Mouse (Mus musculus): ENCODE results near the gene Pigq. TPM values are rescaled to one million over a fixed set of nuclear protein-coding genes. Genes with fewer than 3 reads are reported as not detected.
A peak's percentile ranks its signal among the peaks of the same experiment; 100 is the strongest.

The Pigq gene
- polyA plus RNA-seq, 1 experiment from 2014 or later, result 58.0 TPM

DNA sequence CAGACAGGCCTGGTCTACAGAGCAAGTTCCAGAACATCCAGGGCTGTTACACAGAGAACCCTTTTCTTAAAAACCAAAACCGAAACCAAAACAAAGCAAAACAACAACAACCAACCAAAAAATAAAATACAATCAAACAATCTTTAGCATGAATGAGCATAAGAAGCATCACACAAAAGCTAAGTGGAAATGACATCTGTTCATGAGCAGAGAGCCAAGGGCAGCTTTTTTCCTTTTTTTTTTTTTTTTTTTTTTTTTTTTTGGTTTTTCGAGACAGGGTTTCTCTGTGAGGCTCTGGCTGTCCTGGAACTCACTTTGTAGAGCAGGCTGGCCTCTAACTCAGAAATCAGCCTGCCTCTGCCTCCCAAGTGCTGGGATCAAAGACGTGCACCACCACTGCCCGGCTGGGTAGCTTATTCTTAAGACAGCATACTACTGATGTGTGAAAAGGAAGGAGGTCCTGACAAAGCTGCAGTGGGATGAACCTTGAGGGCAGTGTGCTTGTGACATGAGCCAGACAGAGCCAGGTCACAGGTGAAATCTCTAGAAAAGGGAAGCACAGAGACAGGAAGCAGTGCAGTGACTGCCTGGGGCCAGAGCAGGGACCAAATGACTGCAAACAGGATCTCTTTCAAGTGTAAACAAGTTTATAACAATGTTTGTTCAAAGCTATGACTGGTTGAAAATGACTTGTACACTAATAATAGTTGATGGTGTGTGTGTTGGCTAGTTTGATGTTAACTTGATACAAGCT is 26.4 kb upstream of the Pigq start:
- Histone ChIP-seq H3K4me3 (replicated peaks) (no peak overlapping the region), H3K27ac (no peak overlapping the region), H3K27me3 (no peaks in the 10 kb centered on the region), H3K4me2 (replicated peaks) (no peak overlapping the region), H3K9me3 (no peaks in the 10 kb centered on the region), H3K36me3 (peaks cover 12% of the 10 kb centered on the region), H3K4me1 (replicated peaks) (no peaks in the 10 kb centered on the region), H3K9ac (replicated peaks) (no peak overlapping the region)
- 91% methylated on average over 4 of the region's 4 CpGs for WGBS
- no peak for ATAC-seq

DNA sequence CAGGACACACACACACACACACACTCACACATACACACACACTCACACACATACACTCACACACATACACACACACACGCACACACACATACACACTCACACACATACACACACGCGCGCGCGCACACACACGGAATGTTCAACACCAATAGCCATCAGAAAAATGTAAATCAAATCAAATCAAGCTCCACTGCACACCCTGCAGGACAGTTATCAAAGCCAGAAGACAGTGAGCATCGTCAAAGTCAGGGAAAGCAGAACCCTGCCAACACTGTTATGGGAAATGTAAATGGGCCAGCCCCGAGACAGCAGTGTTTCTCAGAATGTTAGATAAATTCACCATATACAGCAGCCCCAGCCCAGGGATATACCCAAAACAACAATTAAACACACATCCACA is 25.7 kb upstream of the Pigq start:
- H3K27ac ChIP-seq, result no peak overlapping the region
- WGBS, result 93% methylated on average over 9 of the region's 9 CpGs
- H3K4me3 ChIP-seq (replicated peaks), result no peak overlapping the region

DNA sequence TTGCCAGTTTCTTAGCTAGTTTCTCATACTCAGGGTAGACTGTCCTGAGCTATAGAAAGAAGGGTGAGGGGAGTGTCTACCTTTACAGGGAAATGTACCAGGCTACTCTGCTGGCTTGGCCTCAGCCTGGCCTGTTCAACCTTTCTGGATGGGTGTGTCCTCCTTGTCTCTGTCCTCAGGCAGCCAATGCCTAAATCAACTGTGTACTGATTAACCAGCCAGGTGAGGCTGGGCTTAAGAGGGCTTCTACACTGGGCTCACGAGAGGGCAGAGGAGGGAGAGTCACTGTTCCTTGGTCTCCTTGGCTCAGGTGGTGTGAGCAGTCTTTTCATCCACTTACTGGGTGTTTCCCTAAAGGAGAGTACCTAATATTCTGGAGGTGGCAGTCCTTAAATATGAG is 23.4 kb upstream of the Pigq start:
- Histone ChIP-seq H3K4me3 (replicated peaks) (no peak overlapping the region), H3K9me3 (no peaks in the 10 kb centered on the region), H3K9ac (replicated peaks) (no peak overlapping the region), H3K4me2 (replicated peaks) (no peak overlapping the region), H3K27ac (no peak overlapping the region), H3K27me3 (no peaks in the 10 kb centered on the region), H3K36me3 (peaks cover 32% of the 10 kb centered on the region), H3K4me1 (replicated peaks) (no peaks in the 10 kb centered on the region)
- 71% methylated on average over 1 of the region's 1 CpGs for WGBS
- no peak for ATAC-seq

More for the DNA sequence above, 25.7 kb upstream of the Pigq start:
- ATAC-seq, result no peak
- Histone ChIP-seq H3K4me1 (replicated peaks) (no peaks in the 10 kb centered on the region), H3K27me3 (no peaks in the 10 kb centered on the region), H3K4me2 (replicated peaks) (no peak overlapping the region), H3K9me3 (no peaks in the 10 kb centered on the region), H3K36me3 (peaks cover 12% of the 10 kb centered on the region), H3K9ac (replicated peaks) (no peak overlapping the region)

GRCm38 (mm10) chr17:25967652-25968051 is 22.9 kb upstream of the Pigq start:
- H3K36me3 ChIP-seq, result peaks cover 32% of the 10 kb centered on the region
- 86% methylated on average over 3 of the region's 3 CpGs for WGBS
- no peak for ATAC-seq
- H3K4me3 ChIP-seq (replicated peaks), result no peak overlapping the region
- no peak overlapping the region for H3K27ac ChIP-seq
- no peak overlapping the region for H3K9ac ChIP-seq (replicated peaks)
- no peak overlapping the region for H3K4me2 ChIP-seq (replicated peaks)
- no peaks in the 10 kb centered on the region for H3K9me3 ChIP-seq
- H3K4me1 ChIP-seq (replicated peaks), result no peaks in the 10 kb centered on the region
- H3K27me3 ChIP-seq, result no peaks in the 10 kb centered on the region

- Histone ChIP-seq H3K4me2 (replicated peaks) (no peak overlapping the region), H3K27ac (no peak overlapping the region), H3K9ac (replicated peaks) (no peak overlapping the region), H3K9me3 (no peaks in the 10 kb centered on the region), H3K4me3 (replicated peaks) (no peak overlapping the region), H3K4me1 (replicated peaks) (no peaks in the 10 kb centered on the region), H3K36me3 (peaks cover 59% of the 10 kb centered on the region), H3K27me3 (no peaks in the 10 kb centered on the region)
- WGBS, result 85% methylated on average over 7 of the region's 7 CpGs
- no peak for ATAC-seq
Observed at GRCm38 (mm10) chr17:25964271-25964670, 19.5 kb upstream of the Pigq start.

GRCm38 (mm10) chr17:25962413-25962905 is 17.7 kb upstream of the Pigq start:
- no peak overlapping the region for H3K4me3 ChIP-seq (replicated peaks)
- WGBS, result 95% methylated on average over 7 of the region's 7 CpGs

GRCm38 (mm10) chr17:25961566-25961965 is 16.8 kb upstream of the Pigq start:
- Histone ChIP-seq H3K36me3 (peaks cover 73% of the 10 kb centered on the region), H3K27ac (no peak overlapping the region), H3K27me3 (no peaks in the 10 kb centered on the region), H3K4me1 (replicated peaks) (0 out of 2 replicates have a peak, but pooled peaks cover 7% of the 10 kb centered on the region), H3K4me2 (replicated peaks) (no peak overlapping the region), H3K9me3 (no peaks in the 10 kb centered on the region), H3K4me3 (replicated peaks) (no peak overlapping the region), H3K9ac (replicated peaks) (no peak overlapping the region)
- ATAC-seq, result no peak
- 98% methylated on average over 5 of the region's 5 CpGs for WGBS

More at GRCm38 (mm10) chr17:25962413-25962905, 17.7 kb upstream of the Pigq start:
- H3K4me2 ChIP-seq (replicated peaks), result no peak overlapping the region
- 0 out of 2 replicates have a peak, but pooled peaks cover 1% of the 10 kb centered on the region for H3K4me1 ChIP-seq (replicated peaks)
- no peak for ATAC-seq
- H3K27me3 ChIP-seq, result no peaks in the 10 kb centered on the region
- H3K9me3 ChIP-seq, result no peaks in the 10 kb centered on the region
- H3K36me3 ChIP-seq, result peaks cover 73% of the 10 kb centered on the region
- no peak overlapping the region for H3K9ac ChIP-seq (replicated peaks)
- H3K27ac ChIP-seq, result no peak overlapping the region

DNA sequence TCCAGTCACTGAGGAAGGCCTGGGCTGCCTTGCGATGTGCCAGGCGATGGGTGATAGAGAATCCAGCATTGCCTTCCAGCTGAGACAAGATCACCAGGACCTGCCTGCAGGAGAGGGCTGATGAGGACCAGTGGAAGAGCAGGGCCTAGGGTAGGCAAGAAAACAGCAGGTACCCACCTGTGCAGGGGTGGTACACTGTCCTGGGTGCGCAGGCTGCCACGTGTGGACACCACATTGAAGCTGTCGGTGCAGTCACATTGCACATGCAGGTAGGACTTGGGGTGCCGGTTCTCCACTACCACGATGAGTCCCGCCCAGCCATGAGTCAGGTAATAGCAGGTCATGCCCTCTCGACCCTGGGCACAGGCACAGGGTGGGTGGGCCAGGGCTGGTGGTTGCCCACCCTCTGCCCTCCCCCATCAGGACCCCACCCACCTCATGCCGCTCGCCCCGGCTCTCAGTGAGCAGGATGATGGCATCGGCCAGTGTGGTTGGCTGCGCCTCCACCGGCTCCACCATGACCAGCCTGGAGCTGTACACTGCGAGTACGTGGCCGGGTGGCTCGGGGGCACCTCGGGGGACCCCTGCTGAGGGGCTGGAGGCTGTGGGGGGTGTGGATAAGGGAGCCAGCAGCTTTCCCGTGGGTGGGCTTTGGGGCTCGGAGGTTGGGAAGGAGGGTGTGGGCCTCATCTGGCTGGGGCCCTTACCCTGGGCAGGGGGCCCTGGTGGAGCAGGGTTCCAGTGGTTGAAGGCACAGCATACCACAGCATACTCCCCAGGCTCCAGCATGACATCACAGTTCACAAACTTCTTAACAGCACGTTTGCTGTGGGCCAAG is 15.1 kb upstream of the Pigq start:
- WGBS, result 89% methylated on average over 22 of the region's 23 CpGs
- peaks cover 66% of the 10 kb centered on the region for H3K36me3 ChIP-seq
- no peak for ATAC-seq
- H3K27ac ChIP-seq, result no peak overlapping the region
- no peak overlapping the region for H3K9ac ChIP-seq (replicated peaks)
- H3K27me3 ChIP-seq, result no peaks in the 10 kb centered on the region
- no peak overlapping the region for H3K4me3 ChIP-seq (replicated peaks)
- no peaks in the 10 kb centered on the region for H3K9me3 ChIP-seq
- H3K4me1 ChIP-seq (replicated peaks), result 0 out of 2 replicates have a peak, but pooled peaks cover 12% of the 10 kb centered on the region
- no peak overlapping the region for H3K4me2 ChIP-seq (replicated peaks)

DNA sequence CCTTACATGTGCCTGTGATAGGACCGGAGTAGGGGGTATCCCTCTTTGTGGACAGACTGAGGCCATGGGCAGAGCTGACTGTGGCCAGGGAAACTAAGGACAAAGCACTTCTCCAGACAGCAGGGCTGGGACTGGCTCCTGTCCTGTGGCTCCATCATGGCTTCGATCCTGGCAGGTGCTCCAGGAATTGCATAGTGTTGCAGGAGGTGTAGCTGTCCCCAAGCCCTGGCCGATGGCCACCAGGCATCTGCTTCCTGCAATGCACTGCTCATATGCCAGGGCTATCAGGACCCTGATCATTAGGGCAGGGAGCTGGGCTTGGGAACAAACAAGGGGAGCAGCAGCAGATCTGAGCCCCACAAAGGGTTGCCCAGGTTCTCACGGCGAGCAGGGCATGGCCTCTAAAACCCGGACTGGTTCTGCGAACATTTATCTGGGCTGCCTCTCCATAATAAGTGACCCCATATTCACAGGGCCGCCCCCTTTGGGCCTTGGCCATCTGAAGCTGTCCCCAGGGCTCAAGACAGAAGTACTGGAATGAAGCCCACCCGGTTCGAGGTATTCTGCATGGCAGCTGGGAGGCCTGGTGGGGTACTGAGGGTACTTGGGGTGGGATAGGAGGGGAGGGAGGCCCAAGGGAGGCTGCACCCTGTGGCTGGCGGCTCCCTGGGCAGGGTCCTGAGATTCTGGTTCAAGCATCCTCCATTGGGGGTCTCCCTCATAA is 14.2 kb upstream of the Pigq start:
- Histone ChIP-seq H3K27me3 (peaks cover 3% of the 10 kb centered on the region), H3K4me2 (replicated peaks) (no peak overlapping the region), H3K27ac (no peak overlapping the region; the same call in 1 of the 2 replicates), H3K9ac (replicated peaks) (no peak overlapping the region), H3K9me3 (no peaks in the 10 kb centered on the region), H3K36me3 (peaks cover 57% of the 10 kb centered on the region), H3K4me1 (replicated peaks) (0 out of 2 replicates have a peak, but pooled peaks cover 12% of the 10 kb centered on the region), H3K4me3 (replicated peaks) (no peak overlapping the region)
- WGBS, result 94% methylated on average over 11 of the region's 11 CpGs
- ATAC-seq, result no peak

GRCm38 (mm10) chr17:25957586-25958051 is 12.9 kb upstream of the Pigq start:
- H3K36me3 ChIP-seq, result peaks cover 45% of the 10 kb centered on the region
- H3K9ac ChIP-seq (replicated peaks), result no peak overlapping the region
- H3K27ac ChIP-seq, result no peak overlapping the region
- ATAC-seq, result peak; percentile 38; the same call in 1 of the 2 replicates
- 78% methylated on average over 14 of the region's 14 CpGs for WGBS
- H3K9me3 ChIP-seq, result no peaks in the 10 kb centered on the region
- no peak overlapping the region for H3K4me3 ChIP-seq (replicated peaks)
- no peak overlapping the region for H3K4me2 ChIP-seq (replicated peaks)
- 0 out of 2 replicates have a peak, but pooled peaks cover 12% of the 10 kb centered on the region for H3K4me1 ChIP-seq (replicated peaks)
- peaks cover 16% of the 10 kb centered on the region for H3K27me3 ChIP-seq

DNA sequence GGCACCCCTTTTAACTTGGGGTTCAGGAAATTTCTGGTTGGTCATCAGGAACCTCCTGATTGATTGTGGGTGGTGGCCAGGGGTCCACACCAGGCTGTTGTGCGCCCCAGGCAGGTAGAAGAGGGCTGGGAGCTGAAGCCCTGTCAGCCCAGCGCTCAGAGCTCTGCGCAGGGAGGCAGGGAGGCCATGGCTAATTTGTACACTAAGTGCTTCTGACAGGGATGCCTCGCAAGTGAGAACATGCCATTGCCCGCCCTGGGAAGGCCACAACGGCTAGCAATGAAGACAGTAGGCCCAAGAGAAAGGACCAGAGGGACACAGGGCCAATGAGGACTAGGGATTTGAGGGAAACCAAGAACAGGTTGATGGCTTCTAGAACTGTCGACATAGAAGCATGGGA is 11.9 kb upstream of the Pigq start:
- no peak overlapping the region for H3K4me3 ChIP-seq (replicated peaks)
- no peaks in the 10 kb centered on the region for H3K9me3 ChIP-seq
- peaks cover 36% of the 10 kb centered on the region for H3K36me3 ChIP-seq
- peak overlapping the region; percentile 12; the same call in 1 of the 2 replicates for H3K27ac ChIP-seq
- peaks cover 18% of the 10 kb centered on the region for H3K4me1 ChIP-seq (replicated peaks)
- H3K4me2 ChIP-seq (replicated peaks), result no peak overlapping the region
- whole genome bisulfite sequencing, result 73% methylated on average over 7 of the region's 7 CpGs
- H3K9ac ChIP-seq (replicated peaks), result no peak overlapping the region
- peaks cover 26% of the 10 kb centered on the region for H3K27me3 ChIP-seq
- ATAC-seq, result no peak
